In genomic region chr11:22861315-22861714, GRCm38 (mm10) we compare ENCODE assay signal across 1 mouse cellular context.
TF ChIP-seq lines count a peak whose summit lies in the region.

No protein-coding gene starts in this region.

TF ChIP-seq in CH12.LX, 34 proteins besides CTCF, POLR2A, EP300 and RAD21 (continued from another document):
- TF ChIP-seq GABPA (IDR thresholded peaks at IDR 0.05; ENCODE audit: insufficient replicate concordance, low read depth, low read length), result no peak
